Mouse (Mus musculus) neutrophil, adult 59 days (primary cell): ENCODE results near the gene Ppara. TPM values are rescaled to one million over a fixed set of nuclear protein-coding genes. Genes with fewer than 3 reads are reported as not detected.

Source experiments
- total RNA-seq, 2 experiments: library from RNA; stranded (reverse); gene quantifications; 1 replicate in 1 of 2; 2 replicates in 1 of 2; pipeline ENCODE4 v1.2.4; 2023

Gene Ppara
- not detected for total RNA-seq

GRCm38 (mm10) chr15:85734571-85735033, at the start of gene Ppara:
Gene Ppara, plus strand, starts transcription at chr15:85734983.

GRCm38 (mm10) chr15:85811535-85812277, 76.9 kb downstream of the Ppara start, which contains the start of gene Cdpf1:
Gene Cdpf1, minus strand, starts transcription at chr15:85811697.

GRCm38 (mm10) chr15:85821203-85822010, 86.6 kb downstream of the Ppara start, which contains the start of gene Pkdrej:
Gene Pkdrej, minus strand, starts transcription at chr15:85821734.

GRCm38 (mm10) chr15:85831954-85832590, 97.3 kb downstream of the Ppara start, which contains the start of gene Ttc38:
Gene Ttc38, plus strand, starts transcription at chr15:85832306.

Other genes with a start within 250 kb of the Ppara start
- gene 7530416G11Rik, start 231.8 kb upstream of the Ppara start, total RNA-seq = not detected
- gene Wnt7b, start 152.5 kb upstream of the Ppara start, total RNA-seq = not detected
- 1 to 10 TPM; 6.4 to 6.9 TPM for gene Cdpf1, start 76.7 kb downstream of the Ppara start, total RNA-seq
- gene Pkdrej, start 86.8 kb downstream of the Ppara start, total RNA-seq = not detected
- 10 to 100 TPM in 1 of 2 experiments, 1 to 10 TPM in 1; 9.1 to 12.2 TPM for gene Ttc38, start 97.3 kb downstream of the Ppara start, total RNA-seq
- gene Gtse1, start 124.8 kb downstream of the Ppara start, total RNA-seq = 10 to 100 TPM; 15.2 to 15.8 TPM
- gene Trmu, start 144.3 kb downstream of the Ppara start, total RNA-seq = 10 to 100 TPM in 1 of 2 experiments, 1 to 10 TPM in 1; 9.5 to 11.7 TPM